Mouse (Mus musculus) testis, adult 2 months (tissue): ENCODE results near the gene Col1a1. TPM values are rescaled to one million over a fixed set of nuclear protein-coding genes. Genes with fewer than 3 reads are reported as not detected.

ENCODE experiments used
- H3K27ac ChIP-seq: fragments of 200-500 bp; 2 replicates; pipeline ENCODE4 v1.5.1; 2012; ENCODE audit warnings: low read depth, low read length; ENCODE audit not compliant: control insufficient read depth, insufficient read depth
- H3K27me3 ChIP-seq: fragments of 200-500 bp; 2 replicates; pipeline ENCODE4 v1.6.1; 2012; ENCODE audit warnings: mild to moderate bottlenecking, low read length, moderate library complexity; ENCODE audit not compliant: control insufficient read depth, insufficient read depth
- H3K36me3 ChIP-seq: fragments of 200-500 bp; 2 replicates; pipeline ENCODE4 v1.6.1; 2012; ENCODE audit warnings: mild to moderate bottlenecking, low read length; ENCODE audit not compliant: control insufficient read depth, insufficient read depth
- H3K4me1 ChIP-seq: fragments of 200-500 bp; 2 replicates; pipeline ENCODE4 v1.6.1; 2012; ENCODE audit warnings: low read length; ENCODE audit not compliant: control insufficient read depth, insufficient read depth
- H3K4me3 ChIP-seq: fragments of 200-500 bp; 2 replicates; pipeline ENCODE4 v1.5.1; 2012; ENCODE audit warnings: low read depth, mild to moderate bottlenecking, low read length, moderate library complexity, mixed read lengths; ENCODE audit not compliant: control insufficient read depth
- CTCF ChIP-seq: fragments of 200-500 bp; IDR thresholded peaks from 2 replicates; pipeline ENCODE4 v1.5.1; 2012; ENCODE audit warnings: low read depth, mild to moderate bottlenecking, inconsistent platforms, low read length, moderate library complexity; ENCODE audit not compliant: control insufficient read depth, insufficient read depth, insufficient replicate concordance
- POLR2A ChIP-seq: fragments of 200-500 bp; IDR thresholded peaks from 2 replicates; pipeline ENCODE4 v1.6.1; 2012; ENCODE audit warnings: low read depth, mild to moderate bottlenecking, inconsistent platforms, low read length, moderate library complexity; ENCODE audit not compliant: control insufficient read depth
- polyA plus RNA-seq: library from polyadenylated mRNA; depleted of rRNA; stranded (reverse); fragments of >200 nt; gene quantifications from 2 replicates; pipeline ENCODE4 v1.2.3, GENCODE M21; 2012

The Col1a1 gene
- polyA plus RNA-seq, 1 experiment = 14.3 TPM

GRCm38 (mm10) chr11:94985822-94986221 is 49.8 kb downstream of the Col1a1 start:
- no peak overlapping the region for H3K4me3 ChIP-seq
- peaks cover 23% of the 10 kb centered on the region for H3K4me1 ChIP-seq

GRCm38 (mm10) chr11:94986435-94986834 is 50.4 kb downstream of the Col1a1 start:
- no peak overlapping the region for H3K4me3 ChIP-seq
- H3K27me3 ChIP-seq = no peaks in the 10 kb centered on the region
- H3K27ac ChIP-seq = no peak overlapping the region
- TF ChIP-seq CTCF = no peak
- TF ChIP-seq POLR2A = no peak
- peaks cover 23% of the 10 kb centered on the region for H3K4me1 ChIP-seq
- H3K36me3 ChIP-seq = no peaks in the 10 kb centered on the region

More at GRCm38 (mm10) chr11:94985822-94986221, 49.8 kb downstream of the Col1a1 start:
- Histone ChIP-seq H3K27ac (no peak overlapping the region), H3K36me3 (no peaks in the 10 kb centered on the region), H3K27me3 (no peaks in the 10 kb centered on the region)
- TF ChIP-seq CTCF = no peak
- TF ChIP-seq POLR2A = no peak

GRCm38 (mm10) chr11:94987341-94987740 is 51.3 kb downstream of the Col1a1 start:
- Histone ChIP-seq H3K36me3 (no peaks in the 10 kb centered on the region), H3K4me1 (peaks cover 25% of the 10 kb centered on the region), H3K27me3 (no peaks in the 10 kb centered on the region), H3K4me3 (no peak overlapping the region), H3K27ac (0 out of 2 replicates have a peak overlapping the region, but pooled peaks have one; percentile 33)
- TF ChIP-seq CTCF (no peak), POLR2A (no peak)

GRCm38 (mm10) chr11:94987851-94988250 is 51.8 kb downstream of the Col1a1 start:
- Histone ChIP-seq H3K27ac (no peak overlapping the region), H3K4me1 (peaks cover 30% of the 10 kb centered on the region), H3K4me3 (no peak overlapping the region)

GRCm38 (mm10) chr11:94988780-94989561 is 52.9 kb downstream of the Col1a1 start:
- no peaks in the 10 kb centered on the region for H3K27me3 ChIP-seq
- peaks cover 36% of the 10 kb centered on the region for H3K4me1 ChIP-seq
- no peaks in the 10 kb centered on the region for H3K36me3 ChIP-seq
- peak overlapping the region; percentile 89 for H3K4me3 ChIP-seq
- TF ChIP-seq CTCF = no peak
- no peak for TF ChIP-seq POLR2A
- peak overlapping the region; percentile 86 for H3K27ac ChIP-seq

More at GRCm38 (mm10) chr11:94987851-94988250, 51.8 kb downstream of the Col1a1 start:
- no peak for TF ChIP-seq CTCF
- Histone ChIP-seq H3K27me3 (no peaks in the 10 kb centered on the region), H3K36me3 (no peaks in the 10 kb centered on the region)

- H3K36me3 ChIP-seq = no peaks in the 10 kb centered on the region
- TF ChIP-seq CTCF = no peak
- no peak for TF ChIP-seq POLR2A
- peak overlapping the region; percentile 86 for H3K27ac ChIP-seq
- peaks cover 40% of the 10 kb centered on the region for H3K4me1 ChIP-seq
- H3K4me3 ChIP-seq = peak overlapping the region; percentile 89
- H3K27me3 ChIP-seq = no peaks in the 10 kb centered on the region
Measured at GRCm38 (mm10) chr11:94989562-94990017, 53.6 kb downstream of the Col1a1 start.

- Histone ChIP-seq H3K36me3 (no peaks in the 10 kb centered on the region), H3K27ac (peak overlapping the region; percentile 68), H3K4me3 (peak overlapping the region; percentile 89), H3K4me1 (peaks cover 44% of the 10 kb centered on the region), H3K27me3 (no peaks in the 10 kb centered on the region)
- TF ChIP-seq POLR2A (no peak), CTCF (no peak)
Measured at GRCm38 (mm10) chr11:94990102-94990748, 54.2 kb downstream of the Col1a1 start.
